Mouse (Mus musculus) c-Kit-negative CD71-positive TER-119-positive erythroid progenitor cells, embryonic 14.5 days (primary cell): ENCODE measurements around the gene Fam173b.

ENCODE experiments used
- DNase-seq: peaks from one replicate; pipeline ENCODE4 v3.0.0-alpha.2; 2013; ENCODE audit warnings: low read depth, low spot score

The Fam173b gene

GRCm38 (mm10) chr15:31634582-31634981 lies 32.9 kb downstream of the Fam173b start:
- no peak for DNase-seq

GRCm38 (mm10) chr15:31636091-31636595 lies 34.5 kb downstream of the Fam173b start:
- DNase-seq = no peak

- DNase-seq = no peak
These were observed 45.6 kb downstream of the Fam173b start for GRCm38 (mm10) chr15:31647225-31647624.

GRCm38 (mm10) chr15:31647851-31648569 lies 46.4 kb downstream of the Fam173b start:
- DNase-seq = no peak

- DNase-seq = no peak
These were observed 48.0 kb downstream of the Fam173b start for GRCm38 (mm10) chr15:31649691-31650090.

GRCm38 (mm10) chr15:31650821-31651220 lies 49.2 kb downstream of the Fam173b start:
- DNase-seq = no peak

GRCm38 (mm10) chr15:31660133-31660795 lies 58.6 kb downstream of the Fam173b start:
- DNase-seq = no peak

- DNase-seq = no peak
These were observed 59.2 kb downstream of the Fam173b start for GRCm38 (mm10) chr15:31660844-31661243.

GRCm38 (mm10) chr15:31661802-31662201 lies 60.1 kb downstream of the Fam173b start:
- DNase-seq = no peak

GRCm38 (mm10) chr15:31663074-31663473 lies 61.4 kb downstream of the Fam173b start:
- DNase-seq = no peak
